Mouse (Mus musculus) right cerebral cortex, postnatal 10 days (tissue): ENCODE measurements around the gene Smc3.
"Not testable (repeated sequence)": the region's sequence is repeated elsewhere in the genome, so short reads cannot be mapped to it uniquely, and the experiment has no call there.

Source experiments
- DNase-seq, 2 experiments: peaks; one replicate each; pipeline ENCODE4 v3.0.0; 2021; ENCODE audit warnings: low spot score in 2 of 2

Gene Smc3

GRCm38 (mm10) chr19:53576061-53576460 is 24.1 kb upstream of the Smc3 start:
- DNase-seq = no peak

DNA sequence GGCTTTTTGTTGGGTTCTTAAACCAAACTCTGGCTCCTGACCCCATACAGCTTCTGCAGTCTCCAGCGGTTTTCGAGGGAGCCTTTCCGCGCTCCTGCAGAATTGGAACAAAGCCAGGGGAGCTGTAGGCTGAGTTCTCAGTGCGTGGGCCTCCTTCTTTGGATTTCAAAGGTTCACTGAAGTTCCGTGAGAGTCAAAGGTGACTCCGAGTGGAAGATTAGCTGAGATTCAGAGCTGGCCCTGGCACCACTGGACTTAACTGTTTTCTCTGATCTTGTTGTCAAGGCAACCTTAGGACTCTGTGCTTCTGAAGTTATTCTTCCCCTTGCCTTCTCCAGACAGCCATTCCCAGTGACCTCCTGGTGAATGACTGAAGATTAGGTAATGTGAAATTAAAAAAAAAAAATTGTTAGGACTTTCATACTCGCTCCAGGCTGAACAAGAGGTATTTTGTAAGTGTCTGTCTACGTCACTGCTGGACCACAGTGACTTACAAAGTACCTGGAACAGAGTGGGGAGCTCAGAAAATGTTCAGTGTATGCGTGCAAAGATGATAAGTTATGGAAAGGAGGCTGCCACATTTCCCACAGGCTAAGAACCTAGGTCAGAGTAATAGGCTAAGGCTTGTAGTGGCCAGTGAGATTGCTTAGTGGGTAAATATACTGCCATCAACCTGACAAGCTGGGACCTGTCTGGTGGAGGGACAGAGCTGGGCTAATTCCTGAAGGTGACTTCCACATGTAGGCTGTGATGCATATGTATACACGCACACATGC is 23.0 kb upstream of the Smc3 start:
- no peak for DNase-seq

- peak; percentile 67 to 81 for DNase-seq
These were observed 21.5 kb upstream of the Smc3 start for GRCm38 (mm10) chr19:53578597-53579252.

DNA sequence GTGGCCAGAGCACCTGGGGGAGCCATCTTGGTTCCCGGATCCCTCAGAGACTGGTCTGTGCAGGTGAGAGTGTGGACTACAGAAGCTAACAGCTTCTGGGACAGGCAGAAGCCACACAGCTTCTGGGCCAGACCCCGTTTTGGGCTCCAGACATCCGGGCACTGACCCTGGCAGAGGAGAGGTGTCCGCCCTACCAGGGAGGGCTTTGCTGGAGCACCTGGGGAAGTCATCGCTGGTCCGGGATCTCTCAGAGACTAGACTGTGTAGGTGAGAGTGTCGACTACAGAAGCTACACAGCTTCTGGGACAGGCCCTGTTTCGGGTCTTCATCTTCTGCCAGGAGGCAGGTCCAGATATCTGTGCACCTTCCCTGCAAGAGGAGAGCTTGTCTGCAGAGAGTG is 19.9 kb upstream of the Smc3 start:
- not testable (repeated sequence) for DNase-seq

- not testable (repeated sequence) for DNase-seq
These were observed 12.5 kb upstream of the Smc3 start for GRCm38 (mm10) chr19:53587686-53588085.

- DNase-seq = not testable (repeated sequence)
These were observed 11.2 kb upstream of the Smc3 start, which contains the start of gene Nutf2-ps1 for GRCm38 (mm10) chr19:53588968-53589367. Nutf2-ps1 (minus strand) TSS chr19:53589068.

DNA sequence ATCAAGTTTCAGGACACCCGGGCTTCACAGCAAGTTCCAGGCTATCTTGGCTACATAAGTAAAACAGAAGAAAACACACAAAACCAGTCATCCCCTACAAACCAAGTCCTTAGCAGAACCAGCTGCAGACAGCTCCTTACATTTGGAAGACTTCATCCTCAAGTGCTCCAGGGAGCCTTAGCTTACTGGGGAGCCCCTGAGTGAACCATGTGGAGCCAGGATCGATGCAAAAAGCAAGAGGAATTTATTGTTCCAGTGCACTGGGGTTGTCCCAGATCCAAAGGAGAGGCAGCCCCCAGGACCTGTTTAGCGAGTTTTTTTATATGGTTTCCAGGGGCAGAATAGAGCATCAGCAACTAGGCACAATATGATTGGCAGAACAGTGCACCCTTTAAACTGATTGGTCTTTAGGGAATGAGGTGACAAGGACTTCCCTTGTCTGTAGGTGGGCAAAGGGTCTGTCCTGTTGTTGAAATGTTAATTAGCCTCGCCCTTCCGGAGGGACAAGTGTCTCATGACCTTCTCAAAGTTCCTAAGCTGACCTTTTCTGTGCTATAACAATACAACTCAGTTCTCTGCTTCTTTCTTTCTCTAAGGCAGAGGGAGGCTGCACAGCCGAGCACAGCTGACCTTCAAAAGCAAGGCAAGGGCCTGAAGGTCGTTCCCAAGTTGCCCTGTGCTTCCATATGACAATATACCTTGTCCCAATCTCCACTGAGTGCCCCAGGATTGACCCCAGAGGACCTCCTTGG is 3.3 kb upstream of the Smc3 start:
- no peak for DNase-seq

- DNase-seq = peak; percentile 74 to 76
These were observed 558 bp downstream of the Smc3 start for GRCm38 (mm10) chr19:53600549-53601362.

- DNase-seq = no peak
These were observed 1.1 kb downstream of the Smc3 start for GRCm38 (mm10) chr19:53601363-53601655.

DNA sequence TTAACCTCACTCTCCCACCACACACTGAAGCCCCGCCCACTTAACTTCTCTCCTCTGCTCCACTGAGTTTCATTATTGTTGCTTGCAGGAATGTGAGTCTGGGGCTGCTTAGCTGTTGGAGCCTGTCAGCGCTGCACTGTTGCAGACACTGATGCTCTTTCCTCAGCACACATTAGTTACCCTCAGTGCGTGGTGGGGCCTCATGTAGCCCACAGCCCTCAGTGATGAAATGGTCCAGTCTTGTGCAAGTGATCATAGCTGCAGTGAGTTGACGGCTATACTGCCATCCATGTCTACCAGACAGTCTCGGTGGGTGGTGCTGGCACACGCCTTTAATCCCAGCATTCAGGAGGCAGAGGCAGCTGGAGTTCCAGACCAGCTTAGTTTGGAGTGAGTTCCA is 8.7 kb downstream of the Smc3 start:
- no peak for DNase-seq

GRCm38 (mm10) chr19:53621681-53622080 is 21.5 kb downstream of the Smc3 start:
- DNase-seq = no peak

DNA sequence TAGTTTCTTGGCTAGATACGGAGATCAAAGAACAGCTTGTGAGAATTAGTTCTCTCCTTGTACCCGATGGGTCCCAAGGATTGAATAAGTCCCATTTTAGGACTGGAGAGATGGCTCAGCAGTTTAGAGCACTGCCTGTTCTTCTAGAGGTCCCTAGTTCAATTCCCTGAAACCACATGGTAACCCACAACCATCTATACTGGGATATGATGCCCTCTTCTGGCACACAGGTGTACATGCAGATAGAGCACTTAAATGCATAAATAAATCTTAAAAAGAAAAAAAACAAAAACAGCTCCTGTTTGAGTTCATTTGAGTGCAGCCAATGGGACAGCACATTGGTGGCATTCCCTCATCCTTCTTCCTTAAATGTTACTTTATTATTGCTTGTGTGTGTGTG is 37.8 kb downstream of the Smc3 start:
- no peak for DNase-seq

- no peak for DNase-seq
These were observed 38.5 kb downstream of the Smc3 start for GRCm38 (mm10) chr19:53638727-53639126.

- DNase-seq = no peak
These were observed 43.9 kb downstream of the Smc3 start for GRCm38 (mm10) chr19:53644020-53644595.

DNA sequence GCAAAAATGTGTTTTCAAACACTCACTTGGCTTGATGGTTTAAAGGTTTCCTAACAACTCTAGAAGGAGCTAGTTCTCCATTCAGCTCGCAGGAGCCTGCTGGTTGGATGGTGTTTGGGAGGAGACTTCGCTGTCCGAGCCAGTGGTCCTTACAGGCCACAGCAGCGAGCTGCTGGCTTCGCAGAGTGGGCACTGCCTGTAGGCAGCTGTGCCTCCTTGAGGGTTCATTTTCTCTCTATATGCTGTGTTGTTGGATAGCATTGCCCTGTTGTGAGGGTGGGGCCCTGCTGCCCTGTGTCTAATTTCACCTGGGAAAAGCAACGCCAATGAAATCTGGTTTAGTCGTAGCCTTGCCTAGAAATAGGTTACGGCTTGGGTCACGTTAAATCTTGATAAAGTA is 47.1 kb downstream of the Smc3 start:
- no peak for DNase-seq

- DNase-seq = no peak
These were observed 47.9 kb downstream of the Smc3 start for GRCm38 (mm10) chr19:53648056-53648455.

DNA sequence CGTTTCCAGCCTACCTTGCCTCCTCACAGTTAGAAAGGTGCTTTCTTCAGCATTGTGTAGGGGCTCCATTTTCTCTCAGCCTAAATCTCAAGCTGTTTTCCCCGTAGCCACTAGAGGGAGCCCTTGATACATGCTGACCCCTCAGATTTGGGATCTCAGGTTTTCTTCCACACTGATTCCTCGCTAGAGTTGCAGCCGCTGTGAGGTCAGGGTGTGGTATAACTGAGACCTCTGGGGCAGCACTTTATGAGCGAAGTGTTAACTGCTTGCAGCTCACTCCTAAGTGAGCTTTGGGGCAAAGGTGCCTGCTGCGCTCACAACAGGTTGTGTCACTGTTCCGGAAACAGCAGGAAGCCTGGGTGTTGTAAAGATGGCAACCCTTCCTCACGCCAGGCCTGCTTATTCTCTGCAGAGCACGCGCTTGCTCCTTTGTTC is 48.6 kb downstream of the Smc3 start:
- peak; percentile 80 to 83 for DNase-seq

DNA sequence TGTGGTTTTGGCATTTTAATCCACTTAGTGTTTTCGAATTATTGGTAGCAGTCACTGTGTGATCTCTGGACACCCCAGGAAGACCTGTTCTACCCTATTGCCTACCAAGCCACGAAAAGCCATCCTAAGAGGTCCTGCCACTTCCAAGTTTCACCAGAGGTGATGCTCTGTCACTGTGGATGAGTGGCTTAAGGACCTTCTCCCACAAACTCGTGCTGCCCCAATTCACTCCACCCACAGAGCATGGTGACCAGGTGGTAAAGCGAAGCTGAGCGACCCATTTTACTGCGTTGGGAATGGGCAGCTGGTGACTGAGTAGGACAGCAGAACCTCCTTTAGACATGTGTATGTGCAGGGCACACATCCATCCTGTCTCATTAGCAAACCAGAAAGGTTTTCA is 49.2 kb downstream of the Smc3 start:
- no peak for DNase-seq

GRCm38 (mm10) chr19:53649802-53650201 is 49.6 kb downstream of the Smc3 start:
- no peak for DNase-seq

- no peak for DNase-seq
These were observed 50.7 kb downstream of the Smc3 start for GRCm38 (mm10) chr19:53650921-53651320.

GRCm38 (mm10) chr19:53652267-53652666 is 52.1 kb downstream of the Smc3 start:
- DNase-seq = no peak
